Mouse (Mus musculus): ENCODE data around the gene Ifna4. TPM values are rescaled to one million over a fixed set of nuclear protein-coding genes. Genes with fewer than 3 reads are reported as not detected.
A peak's percentile ranks its signal among the peaks of the same experiment; 100 is the strongest.
"Not testable (repeated sequence)": the region's sequence is repeated elsewhere in the genome, so short reads cannot be mapped to it uniquely, and the experiment has no call there.

The Ifna4 gene
- not detected for total RNA-seq (2021)
- long read RNA-seq, experiment 1 = 0 reads
- long read RNA-seq, experiment 2 = 0 reads

GRCm38 (mm10) chr4:88841438-88841911 lies at the start of gene Ifna4:
Gene Ifna4 (plus strand): TSS chr4:88841861.
- no peak for DNase-seq (ENCODE audit: low spot score in 2 of 2)

DNA sequence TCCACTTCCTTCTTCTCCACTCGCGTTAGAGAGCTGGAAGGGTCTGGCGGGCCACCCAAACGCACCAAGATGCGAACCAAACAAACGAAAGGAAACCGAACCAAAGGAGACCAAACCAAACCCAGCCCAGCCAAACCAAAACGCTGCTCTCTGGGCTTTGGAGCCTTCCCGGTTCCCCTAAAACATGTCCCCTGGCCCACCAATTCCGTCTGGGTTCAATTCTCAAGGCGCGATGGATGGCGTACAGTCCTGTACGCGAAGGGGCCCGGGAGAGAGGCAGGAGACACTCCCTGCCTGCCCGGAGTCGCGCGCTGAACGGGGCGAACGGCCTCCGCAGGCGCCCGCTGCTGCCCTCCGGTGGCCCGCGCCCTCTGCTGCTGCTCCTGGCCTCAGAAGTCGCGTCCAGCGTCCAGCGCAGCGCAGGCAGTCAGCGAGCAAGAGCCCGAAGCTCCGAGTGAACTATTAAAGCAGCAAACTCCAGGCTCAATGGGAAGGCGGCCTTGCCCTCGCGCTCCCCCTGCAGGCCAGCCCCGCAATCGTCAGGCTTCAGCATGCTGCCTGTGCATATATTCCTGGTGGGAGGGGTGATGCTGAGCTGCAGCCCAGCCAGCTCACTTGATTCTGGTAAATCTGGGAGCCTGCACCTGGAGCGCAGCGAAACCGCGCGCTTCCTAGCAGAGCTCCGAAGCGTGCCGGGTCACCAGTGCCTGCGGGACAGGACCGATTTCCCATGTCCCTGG lies 47.6 kb upstream of the Ifna4 start, which contains the start of gene Gm13275:
Gene Gm13275, plus strand, starts transcription at position 552 of the 740 bp plus-strand sequence.
- DNase-seq (ENCODE audit: low spot score in 2 of 2) = peak; percentile 45 to 58

DNA sequence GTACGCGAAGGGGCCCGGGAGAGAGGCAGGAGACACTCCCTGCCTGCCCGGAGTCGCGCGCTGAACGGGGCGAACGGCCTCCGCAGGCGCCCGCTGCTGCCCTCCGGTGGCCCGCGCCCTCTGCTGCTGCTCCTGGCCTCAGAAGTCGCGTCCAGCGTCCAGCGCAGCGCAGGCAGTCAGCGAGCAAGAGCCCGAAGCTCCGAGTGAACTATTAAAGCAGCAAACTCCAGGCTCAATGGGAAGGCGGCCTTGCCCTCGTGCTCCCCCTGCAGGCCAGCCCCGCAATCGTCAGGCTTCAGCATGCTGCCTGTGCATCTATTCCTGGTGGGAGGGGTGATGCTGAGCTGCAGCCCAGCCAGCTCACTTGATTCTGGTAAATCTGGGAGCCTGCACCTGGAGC lies 44.6 kb upstream of the Ifna4 start, which contains the start of gene Gm13279:
Gene Gm13279, plus strand, starts transcription at position 301 of the 400 bp plus-strand sequence.
- DNase-seq (ENCODE audit: low spot score in 2 of 2) = not testable (repeated sequence)

- DNase-seq (ENCODE audit: low spot score in 2 of 2) = not testable (repeated sequence)
These were observed 42.3 kb upstream of the Ifna4 start, which contains the start of gene Gm13285 for GRCm38 (mm10) chr4:88799365-88799764. Gene Gm13285 (plus strand): TSS chr4:88799665.

GRCm38 (mm10) chr4:88802954-88803353 lies 38.7 kb upstream of the Ifna4 start, which contains the start of gene Gm13287:
Gene Gm13287 (plus strand): TSS chr4:88803254.
- DNase-seq (ENCODE audit: low spot score in 2 of 2) = not testable (repeated sequence)

GRCm38 (mm10) chr4:88805231-88805630 lies 36.4 kb upstream of the Ifna4 start, which contains the start of gene Gm13288:
Gene Gm13288 (plus strand): TSS chr4:88805531.
- DNase-seq (ENCODE audit: low spot score in 2 of 2) = not testable (repeated sequence)

DNA sequence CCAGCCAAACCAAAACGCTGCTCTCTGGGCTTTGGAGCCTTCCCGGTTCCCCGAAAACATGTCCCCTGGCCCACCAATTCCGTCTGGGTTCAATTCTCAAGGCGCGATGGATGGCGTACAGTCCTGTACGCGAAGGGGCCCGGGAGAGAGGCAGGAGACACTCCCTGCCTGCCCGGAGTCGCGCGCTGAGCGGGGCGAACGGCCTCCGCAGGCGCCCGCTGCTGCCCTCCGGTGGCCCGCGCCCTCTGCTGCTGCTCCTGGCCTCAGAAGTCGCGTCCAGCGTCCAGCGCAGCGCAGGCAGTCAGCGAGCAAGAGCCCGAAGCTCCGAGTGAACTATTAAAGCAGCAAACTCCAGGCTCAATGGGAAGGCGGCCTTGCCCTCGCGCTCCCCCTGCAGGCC lies 35.9 kb upstream of the Ifna4 start:
- DNase-seq (ENCODE audit: low spot score in 2 of 2) = not testable (repeated sequence)

- DNase-seq (ENCODE audit: low spot score in 2 of 2) = no peak
These were observed 25.7 kb upstream of the Ifna4 start, which contains the start of gene Ifna7 for GRCm38 (mm10) chr4:88815928-88816327. Gene Ifna7 (plus strand): TSS chr4:88816228.

- DNase-seq (ENCODE audit: low spot score in 2 of 2) = no peak
These were observed 22.0 kb upstream of the Ifna4 start, which contains the start of gene Ifna11 for GRCm38 (mm10) chr4:88819659-88820058. Gene Ifna11 (plus strand): TSS chr4:88819959.

DNA sequence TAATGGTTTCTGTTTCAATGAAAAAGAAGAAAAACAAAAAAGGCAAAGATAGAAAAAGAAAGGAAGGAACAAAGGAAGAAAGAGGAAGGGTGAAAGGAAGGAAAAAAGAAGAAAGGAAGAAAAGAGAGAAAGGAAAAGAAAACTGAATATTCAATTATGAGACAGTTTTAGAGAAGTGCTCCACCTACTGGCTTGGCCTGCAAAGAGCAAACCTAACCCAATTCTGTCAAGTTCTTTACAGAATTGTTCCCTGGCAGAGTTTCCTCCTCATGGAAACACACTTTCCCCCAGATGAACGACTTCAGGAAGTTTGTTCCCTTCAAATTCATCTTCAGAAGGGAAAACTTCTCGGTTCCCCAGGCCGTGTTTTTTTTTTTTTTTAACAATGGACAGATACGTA lies 18.7 kb upstream of the Ifna4 start:
- peak; percentile 9 to 23 for DNase-seq (ENCODE audit: low spot score in 2 of 2)

DNA sequence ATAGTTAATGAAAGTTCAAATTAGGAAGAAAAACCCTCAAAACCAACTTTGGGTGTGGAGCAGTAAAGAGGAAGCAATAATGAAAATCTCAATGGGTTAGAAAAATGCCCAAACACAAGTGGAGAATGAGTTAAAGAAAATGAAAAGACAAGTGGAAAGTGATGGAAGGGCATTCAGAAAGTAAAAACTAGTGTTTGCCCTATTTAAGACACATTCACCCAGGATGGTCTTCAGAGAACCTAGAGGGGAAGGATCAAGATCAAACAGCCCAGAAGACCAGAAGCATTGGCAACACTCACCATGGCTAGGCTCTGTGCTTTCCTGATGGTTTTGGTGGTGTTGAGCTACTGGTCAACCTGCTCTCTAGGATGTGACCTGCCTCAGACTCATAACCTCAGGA lies 14.5 kb upstream of the Ifna4 start, which contains the start of gene Ifna6:
Gene Ifna6, plus strand, starts transcription at position 301 of the 400 bp plus-strand sequence.
- DNase-seq (ENCODE audit: low spot score in 2 of 2) = not testable (repeated sequence)

DNA sequence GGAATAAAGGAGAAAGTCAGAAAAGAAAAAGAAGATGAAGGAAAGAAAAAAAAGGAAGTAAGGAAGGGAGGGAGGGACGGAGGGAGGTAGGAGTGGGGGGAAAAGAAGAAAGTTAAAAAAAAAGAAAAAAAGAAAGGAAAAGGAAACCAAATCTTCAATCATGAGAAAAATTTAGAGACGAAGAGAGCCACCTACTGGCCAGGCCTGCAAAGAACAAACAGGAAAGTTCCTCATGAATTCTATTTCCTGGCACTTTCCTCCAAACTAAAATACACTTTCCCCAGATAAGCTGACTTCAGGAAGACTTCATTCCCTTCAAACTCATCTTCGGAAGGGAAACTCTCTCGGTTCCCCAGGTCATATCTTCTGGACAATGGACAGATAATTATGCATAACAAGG lies 11.1 kb upstream of the Ifna4 start:
- DNase-seq (ENCODE audit: low spot score in 2 of 2) = peak; percentile 45 to 56

- DNase-seq (ENCODE audit: low spot score in 2 of 2) = not testable (repeated sequence)
These were observed 6.4 kb upstream of the Ifna4 start, which contains the start of gene Ifna5 for GRCm38 (mm10) chr4:88835225-88835624. Gene Ifna5 (plus strand): TSS chr4:88835525.

- DNase-seq (ENCODE audit: low spot score in 2 of 2) = no peak
These were observed 2.8 kb upstream of the Ifna4 start for GRCm38 (mm10) chr4:88838828-88839227.

- DNase-seq (ENCODE audit: low spot score in 2 of 2) = no peak
These were observed 1.6 kb upstream of the Ifna4 start for GRCm38 (mm10) chr4:88840058-88840457.

DNA sequence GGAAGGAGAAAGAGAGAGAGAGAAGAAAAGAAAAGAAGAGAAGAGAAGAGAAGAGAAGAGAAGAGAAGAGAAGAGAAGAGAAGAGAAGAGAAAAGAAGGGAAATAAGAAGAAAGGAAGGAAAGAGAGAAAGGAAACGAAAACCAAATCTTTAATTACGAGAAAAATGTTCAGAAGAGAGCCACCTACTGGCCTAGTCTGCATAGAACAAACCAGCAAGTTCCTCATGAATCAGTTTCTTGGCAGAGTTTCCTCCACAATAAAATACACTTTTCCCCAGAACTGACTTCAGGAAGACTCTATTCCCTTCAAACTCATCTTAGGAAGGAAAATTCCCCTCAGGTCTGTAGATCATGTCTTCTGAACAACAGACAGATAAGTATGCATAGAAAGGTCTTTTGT lies 3.7 kb downstream of the Ifna4 start:
- no peak for DNase-seq (ENCODE audit: low spot score in 2 of 2)

DNA sequence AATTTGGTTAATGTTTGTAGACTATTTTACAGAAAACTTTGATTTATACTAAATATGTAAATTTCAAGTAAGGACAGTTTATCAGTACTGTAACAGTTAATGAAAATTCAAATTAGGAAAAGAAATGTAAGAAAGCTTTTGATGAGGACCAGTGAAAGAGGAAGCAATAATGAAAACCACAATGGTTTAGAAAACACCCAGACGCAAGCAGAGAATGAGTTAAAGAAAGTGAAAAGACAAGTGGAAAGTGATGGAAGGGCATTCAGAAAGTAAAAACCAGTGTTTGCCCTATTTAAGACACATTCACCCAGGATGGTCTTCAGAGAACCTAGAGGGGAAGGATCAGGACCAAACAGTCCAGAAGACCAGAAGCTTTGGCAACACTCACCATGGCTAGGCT lies 8.0 kb downstream of the Ifna4 start, which contains the start of gene Ifna1:
Gene Ifna1, plus strand, starts transcription at position 390 of the 400 bp plus-strand sequence.
- no peak for DNase-seq (ENCODE audit: low spot score in 2 of 2)

- DNase-seq (ENCODE audit: low spot score in 2 of 2) = no peak
These were observed 9.5 kb downstream of the Ifna4 start for GRCm38 (mm10) chr4:88851026-88851763.

DNA sequence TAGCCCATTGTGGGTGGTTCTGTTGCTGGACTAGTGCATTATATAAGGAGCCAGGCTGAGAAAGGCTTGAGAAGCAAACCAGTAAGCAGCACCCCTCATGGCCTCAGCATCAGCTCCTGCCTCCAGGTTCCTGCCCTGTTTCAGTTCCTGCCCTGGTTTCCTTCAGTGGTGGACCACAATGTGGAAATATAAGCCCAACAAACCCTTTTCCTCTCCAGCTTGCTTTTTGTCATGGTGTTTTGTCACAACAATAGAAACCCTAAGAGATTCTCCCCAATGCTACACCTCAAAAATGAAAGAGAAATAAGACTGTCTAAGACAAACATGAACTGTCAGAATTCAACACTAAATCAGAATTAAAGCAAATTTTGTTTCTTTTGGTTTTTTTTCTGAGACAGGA lies 17.6 kb downstream of the Ifna4 start:
- no peak for DNase-seq (ENCODE audit: low spot score in 2 of 2)

- no peak for DNase-seq (ENCODE audit: low spot score in 2 of 2)
These were observed 21.6 kb downstream of the Ifna4 start for GRCm38 (mm10) chr4:88863309-88863708.

- DNase-seq (ENCODE audit: low spot score in 2 of 2) = no peak
These were observed 22.9 kb downstream of the Ifna4 start for GRCm38 (mm10) chr4:88864599-88864998.
